Mouse (Mus musculus) neural tube, embryonic 13.5 days (tissue): ENCODE measurements around the gene Jup. TPM values are rescaled to one million over a fixed set of nuclear protein-coding genes. Genes with fewer than 3 reads are reported as not detected.

Source experiments
- ATAC-seq: fragments of 200-750 bp; cut with Nextera tagmentation; 2 replicates; pipeline ENCODE4 v1.8.0; 2017; ENCODE audit warnings: low read depth, mild to moderate bottlenecking, moderate TSS enrichment, moderate library complexity
- H3K27ac ChIP-seq: fragments of 300-500 bp; sonication (generic); replicated peaks from 2 replicates; pipeline ENCODE4 v1.5.1; 2015; ENCODE audit warnings: moderate library complexity, mild to moderate bottlenecking, inconsistent platforms
- H3K27me3 ChIP-seq: fragments of 300-500 bp; sonication (generic); 2 replicates; pipeline ENCODE4 v1.6.1; 2015; ENCODE audit warnings: mild to moderate bottlenecking, inconsistent platforms
- H3K36me3 ChIP-seq: fragments of 300-500 bp; sonication (generic); 2 replicates; pipeline ENCODE4 v1.6.1; 2015; ENCODE audit warnings: mild to moderate bottlenecking, inconsistent platforms
- H3K4me1 ChIP-seq: fragments of 300-500 bp; sonication (generic); replicated peaks from 2 replicates; pipeline ENCODE4 v1.6.1; 2015; ENCODE audit warnings: inconsistent platforms
- H3K4me2 ChIP-seq: fragments of 300-500 bp; sonication (generic); 2 replicates; pipeline ENCODE4 v1.6.1; 2015; ENCODE audit warnings: inconsistent platforms, mild to moderate bottlenecking, moderate library complexity
- H3K4me3 ChIP-seq: fragments of 300-500 bp; sonication (generic); 2 replicates; pipeline ENCODE4 v1.5.1; 2015; ENCODE audit warnings: mild to moderate bottlenecking, inconsistent platforms
- H3K9ac ChIP-seq: fragments of 300-500 bp; sonication (generic); 2 replicates; pipeline ENCODE4 v1.6.1; 2015; ENCODE audit warnings: moderate library complexity, mild to moderate bottlenecking, inconsistent platforms
- H3K9me3 ChIP-seq: fragments of 300-500 bp; sonication (generic); 2 replicates; pipeline ENCODE4 v1.6.1; 2016; ENCODE audit warnings: inconsistent platforms
- WGBS: fragments of 180-500 bp; shearing (Covaris S2); methylation state at CpG from one replicate; pipeline ENCODE4 v1.1.7; 2015; 5-methylcytosine and 5-hydroxymethylcytosine counted together
- polyA plus RNA-seq: library from polyadenylated mRNA; unstranded; fragments of >200 nt; fragmentation: Nextera tagmentation; extraction: Ambion mirVana; gene quantifications from 2 replicates; pipeline ENCODE4 v1.2.1, GENCODE M21; 2015

The Jup gene
- polyA plus RNA-seq, 1 experiment from 2014 or later, result 94.4 TPM

- Histone ChIP-seq H3K36me3 (peaks cover 60% of the 10 kb centered on the region), H3K4me2 (no peak overlapping the region), H3K27me3 (no peaks in the 10 kb centered on the region), H3K4me1 (peaks cover 25% of the 10 kb centered on the region), H3K27ac (no peak overlapping the region), H3K4me3 (no peak overlapping the region), H3K9me3 (no peaks in the 10 kb centered on the region), H3K9ac (no peak overlapping the region)
- ATAC-seq, result no peak
- 86% methylated on average over 3 of the region's 3 CpGs for WGBS
Observed at GRCm38 (mm10) chr11:100385016-100385415, 12.5 kb downstream of the Jup start.

DNA sequence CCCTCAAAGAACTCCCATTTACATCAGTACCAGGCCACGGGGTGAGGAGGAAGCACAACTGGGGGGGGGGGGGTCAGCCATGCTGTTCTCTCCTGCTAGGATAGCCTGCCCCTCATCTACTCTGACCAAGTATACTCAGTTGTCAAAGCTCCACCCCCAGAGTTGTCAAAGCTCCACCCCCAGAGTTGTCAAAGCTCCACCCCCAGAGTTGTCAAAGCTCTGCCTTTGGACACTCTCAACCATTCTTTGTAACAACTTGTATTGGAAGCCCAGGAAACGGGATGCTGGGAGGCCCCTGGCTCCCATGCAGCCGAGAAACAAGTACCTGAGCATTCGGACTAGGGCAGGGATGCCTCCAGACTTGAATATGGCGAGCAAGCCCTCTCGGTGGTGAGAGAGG, 14.9 kb downstream of the Jup start:
- H3K4me2 ChIP-seq, result no peak overlapping the region
- 82% methylated on average over 6 of the region's 6 CpGs for WGBS
- H3K4me3 ChIP-seq, result no peak overlapping the region
- H3K36me3 ChIP-seq, result peaks cover 83% of the 10 kb centered on the region
- H3K9ac ChIP-seq, result no peak overlapping the region
- H3K9me3 ChIP-seq, result no peaks in the 10 kb centered on the region
- peaks cover 8% of the 10 kb centered on the region for H3K4me1 ChIP-seq
- H3K27ac ChIP-seq, result no peak overlapping the region
- no peak for ATAC-seq
- H3K27me3 ChIP-seq, result no peaks in the 10 kb centered on the region

GRCm38 (mm10) chr11:100379311-100379710, 18.3 kb downstream of the Jup start:
- Histone ChIP-seq H3K4me3 (no peak overlapping the region), H3K4me2 (no peak overlapping the region), H3K9ac (no peak overlapping the region), H3K4me1 (no peaks in the 10 kb centered on the region), H3K27me3 (no peaks in the 10 kb centered on the region), H3K27ac (no peak overlapping the region), H3K36me3 (peaks cover 89% of the 10 kb centered on the region), H3K9me3 (no peaks in the 10 kb centered on the region)
- ATAC-seq, result no peak
- WGBS, result 95% methylated on average over 4 of the region's 4 CpGs

DNA sequence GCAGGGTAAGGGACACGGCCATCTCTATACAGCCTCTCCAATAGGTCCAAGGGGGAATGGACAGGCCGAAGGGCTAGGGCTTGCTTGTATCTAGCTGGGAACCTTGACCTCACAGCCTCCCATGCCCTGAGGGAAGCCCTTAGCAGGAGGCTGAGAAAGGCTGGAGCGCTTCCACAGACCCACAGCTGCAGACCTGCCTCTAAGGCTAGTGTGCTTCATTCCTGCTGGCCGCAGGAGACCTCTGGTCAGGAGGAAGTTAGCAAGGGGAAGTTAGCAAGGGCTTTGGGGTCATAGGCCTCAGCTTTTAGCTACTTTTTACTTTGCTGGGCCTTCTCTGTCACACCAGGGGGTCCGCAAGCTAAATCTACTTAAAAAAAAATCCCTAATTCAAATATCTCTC, 19.1 kb downstream of the Jup start:
- Histone ChIP-seq H3K4me1 (no peaks in the 10 kb centered on the region), H3K27ac (no peak overlapping the region), H3K36me3 (peaks cover 90% of the 10 kb centered on the region), H3K9ac (no peak overlapping the region), H3K9me3 (no peaks in the 10 kb centered on the region), H3K27me3 (no peaks in the 10 kb centered on the region), H3K4me3 (no peak overlapping the region), H3K4me2 (no peak overlapping the region)
- no peak for ATAC-seq
- 93% methylated on average over 5 of the region's 5 CpGs for WGBS

GRCm38 (mm10) chr11:100377989-100378388, 19.6 kb downstream of the Jup start:
- H3K4me1 ChIP-seq, result no peaks in the 10 kb centered on the region
- H3K9ac ChIP-seq, result no peak overlapping the region
- H3K9me3 ChIP-seq, result no peaks in the 10 kb centered on the region
- no peaks in the 10 kb centered on the region for H3K27me3 ChIP-seq
- 95% methylated on average over 14 of the region's 14 CpGs for WGBS
- ATAC-seq, result no peak
- H3K4me2 ChIP-seq, result no peak overlapping the region
- H3K27ac ChIP-seq, result no peak overlapping the region
- peaks cover 89% of the 10 kb centered on the region for H3K36me3 ChIP-seq
- no peak overlapping the region for H3K4me3 ChIP-seq

- Histone ChIP-seq H3K4me1 (no peaks in the 10 kb centered on the region), H3K27me3 (no peaks in the 10 kb centered on the region), H3K4me2 (no peak overlapping the region), H3K4me3 (no peak overlapping the region), H3K36me3 (peaks cover 88% of the 10 kb centered on the region), H3K9me3 (no peaks in the 10 kb centered on the region), H3K27ac (no peak overlapping the region), H3K9ac (no peak overlapping the region)
- no peak for ATAC-seq
- WGBS, result 92% methylated on average over 21 of the region's 21 CpGs
Observed at GRCm38 (mm10) chr11:100376746-100377389, 20.7 kb downstream of the Jup start.

DNA sequence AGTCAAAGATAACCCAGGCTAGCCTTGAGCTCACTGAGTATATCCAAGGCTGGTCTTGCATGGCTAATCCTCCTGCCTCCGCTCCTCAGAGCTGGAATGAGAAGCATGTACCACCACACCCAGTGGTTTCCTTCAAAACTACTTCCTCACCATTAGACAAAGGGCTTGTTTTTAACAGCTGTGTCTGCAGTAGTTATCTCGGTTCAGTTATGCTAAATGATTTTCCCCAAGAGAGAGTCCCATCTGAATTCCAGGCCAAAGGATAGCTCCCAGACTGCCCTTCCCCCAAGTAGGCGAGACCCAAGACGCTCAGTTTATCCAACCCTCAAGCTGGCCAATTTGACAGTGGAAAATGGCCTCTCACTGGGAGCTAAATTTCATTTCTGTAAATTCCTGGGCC, 21.6 kb downstream of the Jup start:
- Histone ChIP-seq H3K36me3 (peaks cover 90% of the 10 kb centered on the region), H3K27me3 (no peaks in the 10 kb centered on the region), H3K4me3 (no peak overlapping the region), H3K9me3 (no peaks in the 10 kb centered on the region), H3K9ac (no peak overlapping the region), H3K4me2 (no peak overlapping the region), H3K27ac (no peak overlapping the region), H3K4me1 (no peaks in the 10 kb centered on the region)
- WGBS, result 64% methylated on average over 4 of the region's 4 CpGs
- ATAC-seq, result no peak

GRCm38 (mm10) chr11:100375127-100375526, 22.4 kb downstream of the Jup start:
- H3K9me3 ChIP-seq, result no peaks in the 10 kb centered on the region
- no peaks in the 10 kb centered on the region for H3K4me1 ChIP-seq
- no peak overlapping the region for H3K9ac ChIP-seq
- ATAC-seq, result no peak
- no peak overlapping the region for H3K4me2 ChIP-seq
- H3K27ac ChIP-seq, result no peak overlapping the region
- WGBS, result 92% methylated on average over 9 of the region's 9 CpGs
- H3K36me3 ChIP-seq, result peaks cover 89% of the 10 kb centered on the region
- no peaks in the 10 kb centered on the region for H3K27me3 ChIP-seq
- H3K4me3 ChIP-seq, result no peak overlapping the region

GRCm38 (mm10) chr11:100371981-100372558, 25.5 kb downstream of the Jup start:
- peaks cover 61% of the 10 kb centered on the region for H3K36me3 ChIP-seq
- no peak overlapping the region for H3K27ac ChIP-seq
- H3K27me3 ChIP-seq, result no peaks in the 10 kb centered on the region
- no peaks in the 10 kb centered on the region for H3K4me1 ChIP-seq
- no peak overlapping the region for H3K4me3 ChIP-seq
- WGBS, result 65% methylated on average over 7 of the region's 8 CpGs
- no peak for ATAC-seq
- no peak overlapping the region for H3K9ac ChIP-seq
- H3K9me3 ChIP-seq, result no peaks in the 10 kb centered on the region
- no peak overlapping the region for H3K4me2 ChIP-seq

DNA sequence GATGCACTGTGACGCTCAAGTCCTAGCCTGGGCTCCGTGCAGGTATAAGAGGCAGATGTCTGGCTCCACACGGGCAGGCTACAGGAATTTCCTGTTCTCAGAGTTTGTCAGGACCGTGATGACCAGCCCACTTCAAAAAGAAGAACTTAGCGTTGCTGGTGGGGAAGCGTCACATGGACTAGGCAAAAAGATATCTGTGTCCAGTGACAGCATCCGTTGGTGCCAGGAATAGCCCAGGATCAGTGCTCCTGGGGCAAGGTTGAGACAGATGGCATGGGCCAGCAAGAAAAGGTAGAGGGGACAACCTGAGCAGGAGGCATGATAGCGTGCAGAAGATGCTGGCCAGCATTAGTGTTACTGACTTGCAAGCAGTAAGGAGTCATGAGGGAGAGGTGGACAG, 27.7 kb downstream of the Jup start:
- Histone ChIP-seq H3K9ac (no peak overlapping the region), H3K4me2 (no peak overlapping the region), H3K27me3 (no peaks in the 10 kb centered on the region), H3K4me1 (no peaks in the 10 kb centered on the region), H3K9me3 (no peaks in the 10 kb centered on the region), H3K27ac (no peak overlapping the region), H3K4me3 (no peak overlapping the region), H3K36me3 (peaks cover 43% of the 10 kb centered on the region)
- 80% methylated on average over 8 of the region's 8 CpGs for WGBS
- no peak for ATAC-seq

GRCm38 (mm10) chr11:100369145-100369544, 28.4 kb downstream of the Jup start:
- H3K9me3 ChIP-seq, result no peaks in the 10 kb centered on the region
- H3K4me1 ChIP-seq, result no peaks in the 10 kb centered on the region
- no peak overlapping the region for H3K9ac ChIP-seq
- 64% methylated on average over 7 of the region's 7 CpGs for WGBS
- 0 out of 2 replicates have a peak overlapping the region, but pooled peaks have one; percentile 4 for H3K27ac ChIP-seq
- ATAC-seq, result no peak
- H3K4me3 ChIP-seq, result no peak overlapping the region
- H3K4me2 ChIP-seq, result no peak overlapping the region
- no peaks in the 10 kb centered on the region for H3K27me3 ChIP-seq
- H3K36me3 ChIP-seq, result peaks cover 39% of the 10 kb centered on the region

DNA sequence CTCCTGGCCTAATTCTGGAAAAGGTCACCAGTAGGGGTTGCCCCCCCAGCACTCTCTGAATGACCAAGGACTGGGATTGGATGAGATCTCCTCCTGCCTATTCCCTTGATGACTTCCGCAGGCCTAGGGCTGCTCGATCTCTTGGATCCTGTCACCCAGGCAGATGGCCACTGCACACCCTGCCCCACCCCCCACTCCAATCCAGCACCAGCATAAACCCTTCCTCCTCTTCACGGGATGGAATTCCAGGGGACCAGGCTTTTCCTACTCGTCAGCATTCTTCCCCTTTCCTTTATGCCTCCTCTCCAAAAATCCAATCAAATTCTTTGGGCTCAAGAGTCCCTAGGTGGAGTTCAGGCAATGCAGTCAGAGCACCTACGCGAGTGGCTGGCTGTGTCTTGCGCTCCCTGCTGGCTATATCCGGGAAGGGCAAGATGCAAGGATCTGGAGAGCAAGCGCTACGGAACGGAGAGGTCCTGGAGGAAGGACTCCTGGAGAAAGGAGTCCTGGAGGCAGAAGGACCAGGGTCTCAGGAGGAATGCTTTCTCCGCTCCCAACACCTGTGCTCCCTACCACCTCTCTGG, 34.5 kb downstream of the Jup start:
- peak; percentile 37 for ATAC-seq
- H3K4me2 ChIP-seq, result no peak overlapping the region
- no peak overlapping the region for H3K9ac ChIP-seq
- no peaks in the 10 kb centered on the region for H3K36me3 ChIP-seq
- WGBS, result 20% methylated on average over 12 of the region's 12 CpGs
- H3K4me1 ChIP-seq, result peaks cover 11% of the 10 kb centered on the region
- H3K27me3 ChIP-seq, result peaks cover 24% of the 10 kb centered on the region
- no peaks in the 10 kb centered on the region for H3K9me3 ChIP-seq
- H3K27ac ChIP-seq, result no peak overlapping the region
- H3K4me3 ChIP-seq, result no peak overlapping the region
